Mouse (Mus musculus): ENCODE results near the gene Wnt10b. TPM values are rescaled to one million over a fixed set of nuclear protein-coding genes. Genes with fewer than 3 reads are reported as not detected.

The Wnt10b gene
- polyA plus RNA-seq, 1 experiment from 2014 or later, result 2.3 TPM

DNA sequence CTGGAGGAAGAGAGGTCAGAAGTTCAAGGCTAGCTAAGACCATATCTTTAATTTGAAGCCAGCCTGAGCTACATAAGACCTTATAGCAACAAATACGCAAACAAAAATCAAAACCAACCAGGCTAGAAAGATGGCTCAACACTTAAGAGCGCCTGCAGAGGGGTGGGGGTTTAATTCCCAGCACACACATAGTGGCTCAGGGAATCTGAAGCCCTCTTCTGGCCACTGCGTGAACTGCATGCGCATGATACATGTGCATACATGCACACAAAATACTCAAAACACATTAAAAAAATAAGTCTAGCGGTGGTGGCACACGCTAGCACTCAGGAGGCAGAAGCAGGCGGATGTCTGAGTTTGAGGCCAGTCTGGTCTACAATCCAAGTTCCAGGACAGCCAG lies 7.8 kb upstream of the Wnt10b start:
- Histone ChIP-seq H3K9me3 (replicated peaks; ENCODE audit: control insufficient read depth, low read length) (no peaks in the 10 kb centered on the region), H3K4me1 (ENCODE audit: control insufficient read depth, insufficient read depth, low read length) (no peaks in the 10 kb centered on the region), H3K27me3 (ENCODE audit: control insufficient read depth, insufficient read depth, low read length) (peaks cover 40% of the 10 kb centered on the region), H3K4me2 (ENCODE audit: low read depth, low read length) (no peak overlapping the region), H3K27ac (replicated peaks; ENCODE audit: low read depth, low read length) (no peak overlapping the region), H3K36me3 (replicated peaks; ENCODE audit: control insufficient read depth, insufficient read depth, low read depth, low read length) (no peaks in the 10 kb centered on the region), H3K4me3 (ENCODE audit: low read depth, low read length) (no peak overlapping the region), H3K9ac (replicated peaks; ENCODE audit: low read length) (no peak overlapping the region)
- DNase-seq (ENCODE audit: low spot score) (peak; percentile 65), ATAC-seq (replicated peaks; ENCODE audit: insufficient number of reproducible peaks, low FRiP score, low TSS enrichment, low read depth) (no peak)
- WGBS, result 33% methylated on average over 7 of the region's 7 CpGs

DNA sequence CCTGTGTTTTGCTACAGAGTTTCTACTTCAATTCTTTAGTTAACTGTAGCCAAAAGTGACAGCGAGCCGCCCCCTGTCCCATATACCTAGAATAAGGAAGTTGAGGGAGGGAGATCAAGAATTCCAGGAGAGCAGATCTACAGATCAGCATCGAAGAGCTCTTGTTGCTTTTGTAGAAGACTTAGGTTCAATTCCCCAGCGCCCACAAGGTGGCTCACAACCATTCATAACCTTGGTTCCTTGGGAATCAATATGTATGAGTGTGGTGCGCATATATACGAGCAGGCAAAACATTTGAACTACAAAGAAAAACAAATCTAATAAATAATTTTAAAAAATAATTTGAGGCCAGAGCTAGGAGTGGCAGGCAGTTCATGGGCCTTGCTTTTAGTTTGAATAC lies 3.2 kb upstream of the Wnt10b start:
- no peaks in the 10 kb centered on the region for H3K36me3 ChIP-seq (replicated peaks; ENCODE audit: control insufficient read depth, insufficient read depth, low read depth, low read length)
- H3K4me2 ChIP-seq (ENCODE audit: low read depth, low read length), result no peak overlapping the region
- peaks cover 55% of the 10 kb centered on the region for H3K27me3 ChIP-seq (ENCODE audit: control insufficient read depth, insufficient read depth, low read length)
- no peak overlapping the region for H3K9ac ChIP-seq (replicated peaks; ENCODE audit: low read length)
- H3K4me1 ChIP-seq (ENCODE audit: control insufficient read depth, insufficient read depth, low read length), result peaks cover 11% of the 10 kb centered on the region; the same call in 1 of the 2 replicates
- no peak overlapping the region for H3K27ac ChIP-seq (replicated peaks; ENCODE audit: low read depth, low read length)
- DNase-seq (ENCODE audit: low spot score) (no peak), ATAC-seq (replicated peaks; ENCODE audit: insufficient number of reproducible peaks, low FRiP score, low TSS enrichment, low read depth) (no peak)
- no peaks in the 10 kb centered on the region for H3K9me3 ChIP-seq (replicated peaks; ENCODE audit: control insufficient read depth, low read length)
- whole genome bisulfite sequencing, result 28% methylated on average over 6 of the region's 6 CpGs
- no peak overlapping the region for H3K4me3 ChIP-seq (ENCODE audit: low read depth, low read length)

DNA sequence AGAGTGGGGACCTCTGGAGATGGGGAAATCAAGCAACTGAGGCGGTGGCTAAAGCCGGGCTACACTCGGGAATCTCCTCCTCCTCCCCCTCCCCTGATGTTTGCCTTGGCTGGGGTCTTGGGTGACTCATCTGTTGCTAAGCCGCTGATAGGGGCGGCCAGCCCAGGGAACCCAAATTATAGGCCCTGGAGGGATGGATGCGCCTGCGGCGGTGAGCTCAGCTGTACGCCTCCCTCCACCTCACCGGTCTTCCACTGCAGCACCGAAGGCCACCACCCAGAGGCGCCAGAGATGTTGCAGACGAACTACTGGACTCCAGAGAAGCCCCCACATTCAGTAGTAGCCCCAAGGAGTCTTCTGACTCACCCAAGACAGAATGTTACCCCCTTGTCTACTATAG lies 2.6 kb upstream of the Wnt10b start:
- no peak overlapping the region for H3K9ac ChIP-seq (replicated peaks; ENCODE audit: low read length)
- ATAC-seq (replicated peaks; ENCODE audit: insufficient number of reproducible peaks, low FRiP score, low TSS enrichment, low read depth) (no peak), DNase-seq (ENCODE audit: low spot score) (no peak)
- no peaks in the 10 kb centered on the region for H3K36me3 ChIP-seq (replicated peaks; ENCODE audit: control insufficient read depth, insufficient read depth, low read depth, low read length)
- H3K27me3 ChIP-seq (ENCODE audit: control insufficient read depth, insufficient read depth, low read length), result peaks cover 61% of the 10 kb centered on the region
- peaks cover 11% of the 10 kb centered on the region; the same call in 1 of the 2 replicates for H3K4me1 ChIP-seq (ENCODE audit: control insufficient read depth, insufficient read depth, low read length)
- H3K4me3 ChIP-seq (ENCODE audit: low read depth, low read length), result no peak overlapping the region
- H3K27ac ChIP-seq (replicated peaks; ENCODE audit: low read depth, low read length), result no peak overlapping the region
- no peak overlapping the region for H3K4me2 ChIP-seq (ENCODE audit: low read depth, low read length)
- WGBS, result 1% methylated on average over 13 of the region's 13 CpGs
- no peaks in the 10 kb centered on the region for H3K9me3 ChIP-seq (replicated peaks; ENCODE audit: control insufficient read depth, low read length)

DNA sequence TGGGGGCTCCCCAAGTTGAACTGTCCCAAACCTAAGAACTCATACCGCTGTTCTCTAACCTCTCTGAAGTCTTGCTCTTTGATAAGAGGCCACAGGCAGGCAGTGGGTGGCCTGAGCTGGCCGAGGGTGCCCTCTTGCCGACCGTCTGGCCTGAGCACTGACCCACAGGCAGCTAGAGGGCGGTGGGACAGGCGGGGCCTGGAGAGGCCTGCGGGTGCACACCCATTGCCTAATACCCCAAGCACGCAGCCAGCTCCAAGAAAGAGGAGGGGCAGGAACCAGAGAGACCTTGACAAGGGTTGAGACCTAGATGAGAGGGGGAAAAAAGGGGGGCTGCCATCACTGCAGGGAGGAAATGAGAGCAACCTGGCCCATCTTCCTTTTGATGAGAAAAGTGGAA lies 2.1 kb upstream of the Wnt10b start:
- DNase-seq (ENCODE audit: low spot score) (no peak), ATAC-seq (replicated peaks; ENCODE audit: insufficient number of reproducible peaks, low FRiP score, low TSS enrichment, low read depth) (no peak)
- no peaks in the 10 kb centered on the region for H3K36me3 ChIP-seq (replicated peaks; ENCODE audit: control insufficient read depth, insufficient read depth, low read depth, low read length)
- 4% methylated on average over 8 of the region's 8 CpGs for WGBS
- H3K4me2 ChIP-seq (ENCODE audit: low read depth, low read length), result no peak overlapping the region
- H3K4me1 ChIP-seq (ENCODE audit: control insufficient read depth, insufficient read depth, low read length), result peaks cover 11% of the 10 kb centered on the region; the same call in 1 of the 2 replicates
- H3K9ac ChIP-seq (replicated peaks; ENCODE audit: low read length), result no peak overlapping the region
- H3K27me3 ChIP-seq (ENCODE audit: control insufficient read depth, insufficient read depth, low read length), result peaks cover 66% of the 10 kb centered on the region
- no peak overlapping the region for H3K27ac ChIP-seq (replicated peaks; ENCODE audit: low read depth, low read length)
- no peaks in the 10 kb centered on the region for H3K9me3 ChIP-seq (replicated peaks; ENCODE audit: control insufficient read depth, low read length)
- H3K4me3 ChIP-seq (ENCODE audit: low read depth, low read length), result no peak overlapping the region

DNA sequence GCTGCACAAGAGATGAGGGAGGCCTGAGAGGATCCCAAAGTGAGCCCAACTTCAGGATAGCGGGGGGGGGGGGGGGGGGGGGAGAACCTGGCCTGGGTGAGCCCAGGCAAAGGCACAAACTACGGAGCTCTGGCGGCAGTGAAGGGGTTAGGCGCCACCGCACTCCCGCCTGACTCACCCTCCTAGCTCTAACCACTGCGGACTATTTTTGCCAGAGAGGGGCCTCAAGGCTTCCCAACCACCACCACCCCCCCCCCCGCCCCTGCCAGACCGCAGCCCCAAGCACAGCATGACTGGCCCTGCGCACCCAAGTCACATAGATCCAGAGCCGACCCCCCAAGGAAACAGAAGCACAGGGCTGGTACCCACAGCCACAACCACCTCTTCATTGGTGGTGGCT lies 856 bp upstream of the Wnt10b start:
- DNase-seq (ENCODE audit: low spot score) (no peak), ATAC-seq (replicated peaks; ENCODE audit: insufficient number of reproducible peaks, low FRiP score, low TSS enrichment, low read depth) (no peak)
- H3K27me3 ChIP-seq (ENCODE audit: control insufficient read depth, insufficient read depth, low read length), result peaks cover 79% of the 10 kb centered on the region
- H3K9ac ChIP-seq (replicated peaks; ENCODE audit: low read length), result no peak overlapping the region
- no peak overlapping the region for H3K27ac ChIP-seq (replicated peaks; ENCODE audit: low read depth, low read length)
- H3K36me3 ChIP-seq (replicated peaks; ENCODE audit: control insufficient read depth, insufficient read depth, low read depth, low read length), result no peaks in the 10 kb centered on the region
- H3K4me1 ChIP-seq (ENCODE audit: control insufficient read depth, insufficient read depth, low read length), result peaks cover 11% of the 10 kb centered on the region; the same call in 1 of the 2 replicates
- no peaks in the 10 kb centered on the region for H3K9me3 ChIP-seq (replicated peaks; ENCODE audit: control insufficient read depth, low read length)
- H3K4me3 ChIP-seq (ENCODE audit: low read depth, low read length), result no peak overlapping the region
- H3K4me2 ChIP-seq (ENCODE audit: low read depth, low read length), result no peak overlapping the region
- WGBS, result 0% methylated on average over 10 of the region's 11 CpGs

DNA sequence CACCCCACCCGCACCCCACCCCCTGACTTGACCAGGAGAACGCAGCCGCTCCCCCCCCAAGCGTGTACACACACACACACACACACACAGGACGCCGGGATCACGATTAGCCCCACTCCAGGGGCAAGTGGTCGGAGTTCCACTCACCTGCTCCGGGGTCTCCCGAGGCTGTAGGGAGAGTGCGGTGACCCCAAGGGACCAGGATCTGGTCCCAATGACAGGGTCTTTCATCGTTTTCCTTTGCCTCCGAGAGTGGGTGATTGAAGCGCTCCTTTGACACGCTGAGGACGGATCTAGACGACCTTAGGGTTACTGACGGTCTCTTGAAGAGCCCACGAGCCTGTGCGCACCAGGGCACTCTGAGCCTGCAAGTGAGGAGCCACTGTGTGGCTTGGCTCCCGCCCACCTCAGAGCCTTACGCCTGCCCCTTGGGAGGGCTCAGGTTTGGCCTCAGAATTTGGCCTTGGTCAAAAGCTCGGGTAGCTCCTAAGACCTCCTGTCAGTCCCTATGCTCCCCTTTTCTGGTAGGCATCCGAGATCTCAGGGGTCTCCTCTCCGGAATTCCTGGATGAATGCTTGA lies 331 bp upstream of the Wnt10b start:
- H3K27me3 ChIP-seq (ENCODE audit: control insufficient read depth, insufficient read depth, low read length), result peaks cover 83% of the 10 kb centered on the region
- H3K4me3 ChIP-seq (ENCODE audit: low read depth, low read length), result peak overlapping the region; percentile 12; the same call in 1 of the 2 replicates
- H3K4me2 ChIP-seq (ENCODE audit: low read depth, low read length), result peak overlapping the region; percentile 19; the same call in 1 of the 2 replicates
- ATAC-seq (replicated peaks; ENCODE audit: insufficient number of reproducible peaks, low FRiP score, low TSS enrichment, low read depth) (no peak), DNase-seq (ENCODE audit: low spot score) (peak; percentile 11)
- H3K4me1 ChIP-seq (ENCODE audit: control insufficient read depth, insufficient read depth, low read length), result peaks cover 11% of the 10 kb centered on the region; the same call in 1 of the 2 replicates
- WGBS, result 0% methylated on average over 25 of the region's 25 CpGs
- H3K27ac ChIP-seq (replicated peaks; ENCODE audit: low read depth, low read length), result no peak overlapping the region
- H3K9me3 ChIP-seq (replicated peaks; ENCODE audit: control insufficient read depth, low read length), result no peaks in the 10 kb centered on the region
- H3K9ac ChIP-seq (replicated peaks; ENCODE audit: low read length), result no peak overlapping the region
- no peaks in the 10 kb centered on the region for H3K36me3 ChIP-seq (replicated peaks; ENCODE audit: control insufficient read depth, insufficient read depth, low read depth, low read length)

DNA sequence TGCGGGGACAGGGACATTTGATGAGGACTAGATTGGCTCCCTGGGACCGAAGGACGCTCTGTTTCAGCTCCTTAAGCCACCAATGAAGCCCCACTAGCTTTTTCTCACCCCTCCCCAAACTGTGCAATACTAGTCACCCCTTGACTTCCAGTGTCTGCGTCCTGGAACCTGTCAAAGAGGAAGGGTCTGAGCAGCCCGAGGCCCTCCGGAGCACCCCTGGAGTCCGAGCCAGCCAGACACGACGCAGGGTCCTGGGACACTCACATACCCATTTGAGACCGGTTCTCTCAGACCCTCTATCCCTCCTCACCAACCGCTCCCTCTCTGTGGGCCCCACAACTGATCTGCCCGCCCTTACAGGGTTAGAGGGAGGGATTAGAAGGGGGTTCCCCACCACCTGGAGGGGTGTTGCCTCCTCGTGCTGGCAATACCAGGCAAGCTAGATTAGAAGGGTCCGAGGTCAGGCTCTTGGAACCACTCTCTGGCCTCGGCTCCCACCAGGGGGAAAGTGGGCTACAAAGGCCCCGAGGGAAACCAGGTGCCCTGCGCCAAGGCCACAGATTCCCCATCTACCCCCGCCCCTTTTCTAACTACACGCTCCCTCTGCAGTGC lies 839 bp downstream of the Wnt10b start:
- Histone ChIP-seq H3K4me1 (ENCODE audit: control insufficient read depth, insufficient read depth, low read length) (peaks cover 18% of the 10 kb centered on the region), H3K9me3 (replicated peaks; ENCODE audit: control insufficient read depth, low read length) (no peaks in the 10 kb centered on the region), H3K27ac (replicated peaks; ENCODE audit: low read depth, low read length) (no peak overlapping the region), H3K4me2 (ENCODE audit: low read depth, low read length) (peak overlapping the region; percentile 10; the same call in 1 of the 2 replicates), H3K4me3 (ENCODE audit: low read depth, low read length) (no peak overlapping the region; the same call in 1 of the 2 replicates), H3K9ac (replicated peaks; ENCODE audit: low read length) (no peak overlapping the region), H3K27me3 (ENCODE audit: control insufficient read depth, insufficient read depth, low read length) (peaks cover 92% of the 10 kb centered on the region), H3K36me3 (replicated peaks; ENCODE audit: control insufficient read depth, insufficient read depth, low read depth, low read length) (no peaks in the 10 kb centered on the region)
- no peak for ATAC-seq (replicated peaks; ENCODE audit: insufficient number of reproducible peaks, low FRiP score, low TSS enrichment, low read depth)
- peak; percentile 12 for DNase-seq (ENCODE audit: low spot score)
- under 1% methylated on average over 19 of the region's 19 CpGs for WGBS

DNA sequence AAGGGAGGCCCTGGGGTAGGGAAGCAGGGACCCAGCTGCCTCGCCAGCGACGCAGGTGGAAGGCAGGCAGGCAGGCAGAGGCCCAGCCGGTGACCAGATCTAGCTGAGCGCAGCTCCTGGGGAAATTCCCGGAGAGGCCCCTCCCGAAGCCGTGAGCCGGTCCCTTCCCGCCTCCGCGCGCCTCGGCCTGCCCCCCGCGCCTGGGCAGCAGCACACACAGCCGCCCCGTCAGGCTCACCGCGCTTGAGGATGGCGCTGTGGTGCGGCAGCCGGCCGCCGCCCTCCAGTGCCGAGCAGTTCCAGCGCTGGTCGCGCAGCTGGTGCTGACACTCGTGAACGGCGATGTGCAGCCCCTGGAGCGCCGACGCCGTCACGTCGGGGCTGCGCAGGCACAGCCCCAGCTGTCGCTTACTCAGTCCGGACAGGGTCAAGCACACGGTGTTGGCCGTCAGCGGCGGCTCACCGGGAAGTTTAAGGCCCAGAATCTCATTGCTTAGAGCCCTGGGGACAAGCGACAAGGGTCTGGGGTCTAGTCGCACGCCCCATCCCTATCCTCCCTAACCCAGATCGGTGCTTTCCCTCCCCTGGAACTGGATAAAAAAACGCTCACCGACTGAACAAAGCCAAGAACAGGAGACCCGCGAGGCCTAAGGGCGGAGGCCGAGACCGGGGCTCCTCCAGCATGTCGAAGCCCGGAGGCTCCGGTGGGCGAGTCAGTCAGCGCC lies 1.5 kb downstream of the Wnt10b start:
- Histone ChIP-seq H3K4me2 (ENCODE audit: low read depth, low read length) (peak overlapping the region; percentile 33), H3K4me3 (ENCODE audit: low read depth, low read length) (peak overlapping the region; percentile 21), H3K27me3 (ENCODE audit: control insufficient read depth, insufficient read depth, low read length) (peaks cover 96% of the 10 kb centered on the region), H3K9ac (replicated peaks; ENCODE audit: low read length) (no peak overlapping the region), H3K9me3 (replicated peaks; ENCODE audit: control insufficient read depth, low read length) (no peaks in the 10 kb centered on the region), H3K36me3 (replicated peaks; ENCODE audit: control insufficient read depth, insufficient read depth, low read depth, low read length) (no peaks in the 10 kb centered on the region), H3K4me1 (ENCODE audit: control insufficient read depth, insufficient read depth, low read length) (peaks cover 18% of the 10 kb centered on the region), H3K27ac (replicated peaks; ENCODE audit: low read depth, low read length) (no peak overlapping the region)
- WGBS, result under 1% methylated on average over 60 of the region's 62 CpGs
- DNase-seq (ENCODE audit: low spot score), result peak; percentile 47
- peak; percentile 27 for ATAC-seq (replicated peaks; ENCODE audit: insufficient number of reproducible peaks, low FRiP score, low TSS enrichment, low read depth)
